Mouse (Mus musculus) heart, embryonic 13.5 days (tissue): ENCODE measurements around the gene Pdgfb. TPM values are rescaled to one million over a fixed set of nuclear protein-coding genes. Genes with fewer than 3 reads are reported as not detected.

Source experiments
- ATAC-seq: fragments of 200-750 bp; cut with Nextera tagmentation; 2 replicates; pipeline ENCODE4 v1.8.0; 2017; ENCODE audit warnings: moderate TSS enrichment; ENCODE audit not compliant: insufficient number of reproducible peaks, low FRiP score, low TSS enrichment; ENCODE audit errors: extremely low read depth
- H3K27ac ChIP-seq: fragments of 300-500 bp; sonication (generic); replicated peaks from 2 replicates; pipeline ENCODE4 v1.5.1; 2015; ENCODE audit warnings: moderate library complexity, mild to moderate bottlenecking, inconsistent platforms
- H3K27me3 ChIP-seq: fragments of 300-500 bp; sonication (generic); replicated peaks from 2 replicates; pipeline ENCODE4 v1.6.1; 2015; ENCODE audit warnings: mild to moderate bottlenecking, inconsistent platforms
- H3K36me3 ChIP-seq: fragments of 300-500 bp; sonication (generic); 2 replicates; pipeline ENCODE4 v1.6.1; 2015; ENCODE audit warnings: mild to moderate bottlenecking, inconsistent platforms
- H3K4me1 ChIP-seq: fragments of 300-500 bp; sonication (generic); 2 replicates; pipeline ENCODE4 v1.6.1; 2015; ENCODE audit warnings: inconsistent platforms
- H3K4me2 ChIP-seq: fragments of 300-500 bp; sonication (generic); 2 replicates; pipeline ENCODE4 v1.6.1; 2015; ENCODE audit warnings: inconsistent platforms, mild to moderate bottlenecking, moderate library complexity
- H3K4me3 ChIP-seq: fragments of 300-500 bp; sonication (generic); 2 replicates; pipeline ENCODE4 v1.5.1; 2015; ENCODE audit warnings: moderate library complexity, mild to moderate bottlenecking, inconsistent platforms
- H3K9ac ChIP-seq: fragments of 300-500 bp; sonication (generic); 2 replicates; pipeline ENCODE4 v1.6.1; 2015; ENCODE audit warnings: inconsistent platforms, mild to moderate bottlenecking, moderate library complexity
- H3K9me3 ChIP-seq: fragments of 300-500 bp; sonication (generic); 2 replicates; pipeline ENCODE4 v1.6.1; 2016; ENCODE audit warnings: inconsistent platforms
- WGBS: fragments of 180-500 bp; shearing (Covaris S2); methylation state at CpG from one replicate; pipeline ENCODE4 v1.1.7; 2015; ENCODE audit warnings: mixed read lengths; 5-methylcytosine and 5-hydroxymethylcytosine counted together
- polyA plus RNA-seq: library from polyadenylated mRNA; unstranded; fragments of >200 nt; fragmentation: Nextera tagmentation; extraction: Ambion mirVana; gene quantifications from 2 replicates; pipeline ENCODE4 v1.2.1, GENCODE M21; 2015

Gene Pdgfb
- polyA plus RNA-seq, 1 experiment from 2014 or later = 2.6 TPM

- Histone ChIP-seq H3K9ac (no peak overlapping the region), H3K36me3 (no peaks in the 10 kb centered on the region), H3K9me3 (no peaks in the 10 kb centered on the region), H3K27ac (no peak overlapping the region), H3K4me3 (no peak overlapping the region), H3K27me3 (0 out of 2 replicates have a peak, but pooled peaks cover 4% of the 10 kb centered on the region), H3K4me1 (peaks cover 6% of the 10 kb centered on the region; the same call in 1 of the 2 replicates), H3K4me2 (no peak overlapping the region)
- ATAC-seq = no peak
- 42% methylated on average over 11 of the region's 11 CpGs for WGBS
Observed at GRCm38 (mm10) chr15:79985471-79985870, 29.3 kb downstream of the Pdgfb start.

- H3K9me3 ChIP-seq = no peaks in the 10 kb centered on the region
- no peak overlapping the region for H3K4me3 ChIP-seq
- no peak overlapping the region for H3K9ac ChIP-seq
- H3K27ac ChIP-seq = no peak overlapping the region
- H3K4me1 ChIP-seq = peaks cover 6% of the 10 kb centered on the region; the same call in 1 of the 2 replicates
- no peak for ATAC-seq
- whole genome bisulfite sequencing = 52% methylated on average over 6 of the region's 7 CpGs
- no peak overlapping the region for H3K4me2 ChIP-seq
- H3K36me3 ChIP-seq = no peaks in the 10 kb centered on the region
- H3K27me3 ChIP-seq = 0 out of 2 replicates have a peak, but pooled peaks cover 4% of the 10 kb centered on the region
Observed at GRCm38 (mm10) chr15:79984152-79984551, 30.6 kb downstream of the Pdgfb start.

GRCm38 (mm10) chr15:79980716-79981115, 34.1 kb downstream of the Pdgfb start:
- no peak overlapping the region for H3K27ac ChIP-seq
- 60% methylated on average over 11 of the region's 11 CpGs for WGBS
- H3K27me3 ChIP-seq = 0 out of 2 replicates have a peak, but pooled peaks cover 4% of the 10 kb centered on the region
- peaks cover 4% of the 10 kb centered on the region; the same call in 1 of the 2 replicates for H3K4me1 ChIP-seq
- no peak overlapping the region for H3K4me3 ChIP-seq
- H3K9me3 ChIP-seq = no peaks in the 10 kb centered on the region
- no peaks in the 10 kb centered on the region for H3K36me3 ChIP-seq
- H3K9ac ChIP-seq = no peak overlapping the region
- ATAC-seq = no peak
- H3K4me2 ChIP-seq = no peak overlapping the region

GRCm38 (mm10) chr15:79972186-79972585, 42.6 kb downstream of the Pdgfb start:
- H3K27me3 ChIP-seq = no peaks in the 10 kb centered on the region
- no peaks in the 10 kb centered on the region for H3K36me3 ChIP-seq
- no peak for ATAC-seq
- H3K27ac ChIP-seq = no peak overlapping the region
- WGBS = 87% methylated on average over 11 of the region's 11 CpGs
- H3K9ac ChIP-seq = no peak overlapping the region
- H3K4me1 ChIP-seq = no peaks in the 10 kb centered on the region
- no peak overlapping the region for H3K4me3 ChIP-seq
- H3K9me3 ChIP-seq = no peaks in the 10 kb centered on the region
- H3K4me2 ChIP-seq = no peak overlapping the region

GRCm38 (mm10) chr15:79970940-79971339, 43.8 kb downstream of the Pdgfb start, which contains the start of gene Cbx7:
Gene Cbx7 (minus strand): TSS chr15:79971119.
- ATAC-seq = no peak
- Histone ChIP-seq H3K27me3 (no peaks in the 10 kb centered on the region), H3K9ac (no peak within 1 kb of the TSS), H3K4me3 (no peak within 1 kb of the TSS), H3K4me1 (no peaks in the 10 kb centered on the region), H3K36me3 (no peaks in the 10 kb centered on the region), H3K9me3 (no peaks in the 10 kb centered on the region), H3K27ac (no peak within 1 kb of the TSS), H3K4me2 (no peak within 1 kb of the TSS)
- 86% methylated on average over 11 of the region's 11 CpGs for WGBS

GRCm38 (mm10) chr15:79970491-79970890, 44.3 kb downstream of the Pdgfb start:
- 90% methylated on average over 18 of the region's 18 CpGs for WGBS
- no peak for ATAC-seq
- H3K4me2 ChIP-seq = no peak overlapping the region

GRCm38 (mm10) chr15:79967346-79967745, 47.4 kb downstream of the Pdgfb start:
- Histone ChIP-seq H3K27me3 (no peaks in the 10 kb centered on the region), H3K9ac (no peak overlapping the region), H3K4me2 (no peak overlapping the region), H3K27ac (no peak overlapping the region), H3K36me3 (no peaks in the 10 kb centered on the region), H3K9me3 (no peaks in the 10 kb centered on the region), H3K4me3 (no peak overlapping the region), H3K4me1 (no peaks in the 10 kb centered on the region)
- WGBS = 75% methylated on average over 6 of the region's 6 CpGs
- no peak for ATAC-seq

More at GRCm38 (mm10) chr15:79970491-79970890, 44.3 kb downstream of the Pdgfb start:
- Histone ChIP-seq H3K36me3 (no peaks in the 10 kb centered on the region), H3K27me3 (no peaks in the 10 kb centered on the region), H3K9me3 (no peaks in the 10 kb centered on the region), H3K4me3 (no peak overlapping the region), H3K27ac (no peak overlapping the region), H3K4me1 (no peaks in the 10 kb centered on the region), H3K9ac (no peak overlapping the region)

- no peaks in the 10 kb centered on the region for H3K4me1 ChIP-seq
- WGBS = 80% methylated on average over 7 of the region's 7 CpGs
- H3K36me3 ChIP-seq = no peaks in the 10 kb centered on the region
- no peak overlapping the region for H3K27ac ChIP-seq
- no peak overlapping the region for H3K4me3 ChIP-seq
- H3K9me3 ChIP-seq = no peaks in the 10 kb centered on the region
- ATAC-seq = no peak
- H3K4me2 ChIP-seq = no peak overlapping the region
- no peak overlapping the region for H3K9ac ChIP-seq
- no peaks in the 10 kb centered on the region for H3K27me3 ChIP-seq
Observed at GRCm38 (mm10) chr15:79964376-79964775, 50.4 kb downstream of the Pdgfb start.

- Histone ChIP-seq H3K4me3 (no peak overlapping the region), H3K27me3 (0 out of 2 replicates have a peak, but pooled peaks cover 3% of the 10 kb centered on the region), H3K4me1 (no peaks in the 10 kb centered on the region), H3K36me3 (no peaks in the 10 kb centered on the region), H3K4me2 (no peak overlapping the region), H3K9ac (no peak overlapping the region), H3K27ac (no peak overlapping the region), H3K9me3 (no peaks in the 10 kb centered on the region)
- 84% methylated on average over 18 of the region's 18 CpGs for WGBS
- ATAC-seq = no peak
Observed at GRCm38 (mm10) chr15:79962661-79963060, 52.1 kb downstream of the Pdgfb start.

GRCm38 (mm10) chr15:79961366-79961921, 53.3 kb downstream of the Pdgfb start:
- Histone ChIP-seq H3K4me3 (no peak overlapping the region), H3K4me2 (no peak overlapping the region), H3K27me3 (0 out of 2 replicates have a peak, but pooled peaks cover 3% of the 10 kb centered on the region), H3K36me3 (no peaks in the 10 kb centered on the region), H3K9me3 (no peaks in the 10 kb centered on the region), H3K4me1 (no peaks in the 10 kb centered on the region), H3K9ac (no peak overlapping the region), H3K27ac (no peak overlapping the region)
- WGBS = 63% methylated on average over 9 of the region's 9 CpGs
- no peak for ATAC-seq

- no peak for ATAC-seq
Observed at GRCm38 (mm10) chr15:79958418-79958817, 56.4 kb downstream of the Pdgfb start.

GRCm38 (mm10) chr15:79956559-79956958, 58.2 kb downstream of the Pdgfb start:
- 71% methylated on average over 8 of the region's 8 CpGs for WGBS
- no peak overlapping the region for H3K27ac ChIP-seq
- no peak overlapping the region for H3K4me3 ChIP-seq
- no peak overlapping the region for H3K9ac ChIP-seq
- no peak for ATAC-seq
- peaks cover 23% of the 10 kb centered on the region for H3K4me1 ChIP-seq
- no peak overlapping the region for H3K4me2 ChIP-seq
- no peaks in the 10 kb centered on the region for H3K36me3 ChIP-seq
- H3K9me3 ChIP-seq = no peaks in the 10 kb centered on the region
- H3K27me3 ChIP-seq = 0 out of 2 replicates have a peak, but pooled peaks cover 3% of the 10 kb centered on the region

More at GRCm38 (mm10) chr15:79958418-79958817, 56.4 kb downstream of the Pdgfb start:
- no peak overlapping the region for H3K9ac ChIP-seq
- H3K36me3 ChIP-seq = no peaks in the 10 kb centered on the region
- WGBS = 51% methylated on average over 3 of the region's 3 CpGs
- H3K27ac ChIP-seq = no peak overlapping the region
- no peaks in the 10 kb centered on the region for H3K9me3 ChIP-seq
- 0 out of 2 replicates have a peak, but pooled peaks cover 3% of the 10 kb centered on the region for H3K27me3 ChIP-seq
- peaks cover 4% of the 10 kb centered on the region for H3K4me1 ChIP-seq
- no peak overlapping the region for H3K4me2 ChIP-seq
- H3K4me3 ChIP-seq = no peak overlapping the region
